Mouse (Mus musculus): ENCODE measurements around the gene Brpf3.
A peak's percentile ranks its signal among the peaks of the same experiment; 100 is the strongest.
"Not testable (repeated sequence)": the region's sequence is repeated elsewhere in the genome, so short reads cannot be mapped to it uniquely, and the experiment has no call there.

Gene Brpf3

GRCm38 (mm10) chr17:28829120-28829519, 28.2 kb downstream of the Brpf3 start:
- DNase-seq (ENCODE audit: low spot score) = no peak

- no peak for DNase-seq (ENCODE audit: low spot score)
Measured at GRCm38 (mm10) chr17:28831065-28831464, 30.2 kb downstream of the Brpf3 start.

- DNase-seq (ENCODE audit: low spot score) = no peak
Measured at GRCm38 (mm10) chr17:28832040-28832439, 31.1 kb downstream of the Brpf3 start.

- DNase-seq (ENCODE audit: low spot score) = no peak
Measured at GRCm38 (mm10) chr17:28832875-28833274, 32.0 kb downstream of the Brpf3 start.

- DNase-seq (ENCODE audit: low spot score) = peak; percentile 22
Measured at GRCm38 (mm10) chr17:28834676-28835075, 33.8 kb downstream of the Brpf3 start.

GRCm38 (mm10) chr17:28837840-28838239, 37.0 kb downstream of the Brpf3 start:
- no peak for DNase-seq (ENCODE audit: low spot score)

GRCm38 (mm10) chr17:28841947-28842346, 41.1 kb downstream of the Brpf3 start:
- not testable (repeated sequence) for DNase-seq (ENCODE audit: low spot score)

- no peak for DNase-seq (ENCODE audit: low spot score)
Measured at GRCm38 (mm10) chr17:28843665-28844064, 42.8 kb downstream of the Brpf3 start.

- no peak for DNase-seq (ENCODE audit: low spot score)
Measured at GRCm38 (mm10) chr17:28846974-28847617, 46.2 kb downstream of the Brpf3 start.

GRCm38 (mm10) chr17:28850511-28850910, 49.6 kb downstream of the Brpf3 start:
- no peak for DNase-seq (ENCODE audit: low spot score)

- no peak for DNase-seq (ENCODE audit: low spot score)
Measured at GRCm38 (mm10) chr17:28854377-28854776, 53.5 kb downstream of the Brpf3 start.

GRCm38 (mm10) chr17:28855166-28855885, 54.4 kb downstream of the Brpf3 start:
- DNase-seq (ENCODE audit: low spot score) = peak; percentile 48

- DNase-seq (ENCODE audit: low spot score) = no peak
Measured at GRCm38 (mm10) chr17:28856030-28856429, 55.1 kb downstream of the Brpf3 start.

- DNase-seq (ENCODE audit: low spot score) = no peak
Measured at GRCm38 (mm10) chr17:28858205-28858604, 57.3 kb downstream of the Brpf3 start, which contains the start of gene Pnpla1. Gene Pnpla1, plus strand, starts transcription at chr17:28858411.

GRCm38 (mm10) chr17:28863926-28864325, 63.0 kb downstream of the Brpf3 start:
- no peak for DNase-seq (ENCODE audit: low spot score)

GRCm38 (mm10) chr17:28864464-28864863, 63.6 kb downstream of the Brpf3 start:
- no peak for DNase-seq (ENCODE audit: low spot score)

- DNase-seq (ENCODE audit: low spot score) = no peak
Measured at GRCm38 (mm10) chr17:28866921-28867320, 66.0 kb downstream of the Brpf3 start.

GRCm38 (mm10) chr17:28867381-28867780, 66.5 kb downstream of the Brpf3 start:
- DNase-seq (ENCODE audit: low spot score) = no peak

GRCm38 (mm10) chr17:28869412-28870110, 68.7 kb downstream of the Brpf3 start:
- DNase-seq (ENCODE audit: low spot score) = no peak

GRCm38 (mm10) chr17:28870435-28870834, 69.5 kb downstream of the Brpf3 start:
- DNase-seq (ENCODE audit: low spot score) = no peak

GRCm38 (mm10) chr17:28871831-28872230, 70.9 kb downstream of the Brpf3 start:
- DNase-seq (ENCODE audit: low spot score) = no peak

- no peak for DNase-seq (ENCODE audit: low spot score)
Measured at GRCm38 (mm10) chr17:28872322-28872721, 71.4 kb downstream of the Brpf3 start.

- no peak for DNase-seq (ENCODE audit: low spot score)
Measured at GRCm38 (mm10) chr17:28874216-28874615, 73.3 kb downstream of the Brpf3 start.
